Mouse (Mus musculus): ENCODE measurements around the gene Zfp874b.
"Not testable (repeated sequence)": the region's sequence is repeated elsewhere in the genome, so short reads cannot be mapped to it uniquely, and the experiment has no call there.

GRCm38 (mm10) chr13:67463506-67464185 lies 20.4 kb downstream of the Zfp874b start:
- TF ChIP-seq GATA1 (IDR thresholded peaks at IDR 0.05; ENCODE audit: borderline replicate concordance, low read length); FLI1 (IDR thresholded peaks at IDR 0.05; ENCODE audit: low read length): not testable (repeated sequence)

Data from megakaryocyte, embryonic 14.5 days (primary cell).